Mouse (Mus musculus) spleen, postnatal 10 days (tissue): ENCODE measurements at regions not wholly inside any gene's neighbourhood (a gene's known extent, or its start where the extent isn't known, plus 50 kb on each side); places are given as distances from the start of the nearest gene placed in this dataset.
"Not testable (repeated sequence)": the region's sequence is repeated elsewhere in the genome, so short reads cannot be mapped to it uniquely, and the experiment has no call there.

Experiments used
- DNase-seq, 2 experiments: peaks; one replicate each; pipeline ENCODE4 v3.0.0; 2021 to 2022; ENCODE audit warnings: low spot score in 2 of 2

- DNase-seq: no peak
Measured at GRCm38 (mm10) chr6:117677062-117677461, 163.9 kb upstream of the Zfp637 start.

- no peak for DNase-seq
Measured at GRCm38 (mm10) chr6:117677821-117678220, 163.2 kb upstream of the Zfp637 start.

DNA sequence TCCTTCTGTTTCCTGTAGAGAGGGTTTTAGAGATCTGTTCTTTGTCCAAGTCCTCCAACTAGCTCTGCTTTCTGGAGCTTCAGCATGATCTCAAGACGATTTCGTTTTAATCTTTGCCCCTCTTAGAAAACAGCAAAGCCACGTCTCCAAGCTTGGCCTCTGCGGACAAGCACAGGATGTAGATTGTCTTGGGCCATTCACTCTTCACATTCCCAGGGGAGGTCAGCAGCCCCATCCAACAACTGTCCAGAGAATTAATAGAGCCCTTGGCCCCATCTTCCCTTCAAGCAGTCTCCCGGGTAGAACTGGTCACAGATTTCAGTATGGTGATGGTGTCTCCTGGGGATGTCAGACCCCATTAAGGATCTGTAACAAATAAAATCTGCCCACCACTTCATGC, 162.7 kb upstream of the Zfp637 start:
- DNase-seq: no peak

DNA sequence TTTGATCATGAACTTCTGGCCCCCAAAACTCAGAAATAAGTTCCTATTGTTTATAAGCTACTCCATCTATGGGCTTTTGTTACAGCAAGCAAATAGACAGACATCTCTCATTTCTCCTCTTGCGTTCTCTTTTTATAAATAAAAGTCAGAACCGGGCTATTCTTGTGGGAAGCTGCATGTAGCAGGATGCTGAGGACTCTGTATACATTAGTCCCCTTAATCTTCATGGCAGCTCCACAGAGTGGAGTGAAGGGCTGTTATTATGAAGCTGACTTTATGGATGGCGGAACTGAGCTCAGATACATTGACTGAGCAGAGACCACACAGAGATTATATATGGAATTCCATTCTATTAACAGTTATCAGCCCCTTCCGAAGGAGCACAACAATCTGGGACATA, 162.1 kb upstream of the Zfp637 start:
- DNase-seq: no peak

DNA sequence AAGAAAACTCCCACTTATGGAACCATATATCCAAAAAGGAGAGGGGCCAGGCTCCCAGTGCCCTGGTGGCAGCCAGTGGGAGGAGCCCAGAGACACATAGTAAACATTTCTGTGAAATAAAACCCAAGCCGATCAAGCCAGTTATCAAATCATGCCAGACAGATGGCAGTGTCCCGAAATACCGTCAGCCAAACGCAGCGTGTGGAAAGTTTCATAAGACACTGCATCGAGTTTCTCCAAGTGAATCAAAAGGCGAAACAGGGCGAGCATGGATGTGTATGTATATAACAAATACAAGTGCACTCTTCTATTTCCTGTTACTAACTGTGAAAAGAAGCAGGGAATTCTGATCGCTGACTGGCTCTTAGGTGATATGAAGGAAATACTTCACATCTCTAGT, 154.8 kb upstream of the Zfp637 start:
- no peak for DNase-seq

DNA sequence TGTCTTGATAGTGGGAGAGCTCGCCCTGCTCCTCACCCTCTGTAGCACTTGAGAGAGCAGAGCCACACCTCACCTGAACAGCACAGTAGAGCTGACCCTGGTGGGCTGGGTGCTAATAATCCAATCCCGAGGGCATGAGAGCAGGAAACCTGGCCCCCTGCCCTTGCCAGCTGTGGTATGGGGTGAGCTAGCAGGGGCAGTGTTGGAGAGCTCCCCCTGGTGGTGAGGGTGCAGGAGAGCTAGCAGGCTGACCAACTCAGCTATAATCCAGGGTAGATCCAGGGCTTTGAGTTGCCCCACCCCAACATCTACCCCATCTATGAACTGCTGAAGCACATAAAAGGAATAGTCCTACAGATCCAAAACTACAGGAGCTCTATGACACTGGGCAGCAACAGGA, 153.9 kb upstream of the Zfp637 start:
- DNase-seq: peak; percentile 17 to 60

GRCm38 (mm10) chr6:117688664-117689178, 152.3 kb upstream of the Zfp637 start:
- no peak for DNase-seq

DNA sequence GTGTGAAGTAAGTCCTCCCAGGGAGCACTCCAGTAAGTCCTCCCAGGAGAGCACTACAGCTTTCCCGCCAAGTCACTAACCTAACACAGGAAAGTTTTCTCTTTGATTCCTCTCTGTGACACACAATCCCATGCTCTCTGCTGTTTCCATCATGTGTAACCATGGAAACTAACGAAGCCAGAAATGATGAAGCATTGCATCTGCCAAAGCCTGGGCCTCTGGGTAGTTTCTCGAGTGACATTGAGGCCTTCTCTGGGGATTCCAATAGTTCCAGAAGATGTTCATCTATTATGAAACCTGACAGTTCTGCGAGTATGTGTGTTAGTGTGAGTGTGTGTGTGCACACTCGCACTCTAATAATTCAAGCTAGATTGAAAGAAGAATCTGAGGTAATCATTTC, 140.7 kb upstream of the Zfp637 start:
- DNase-seq: no peak

DNA sequence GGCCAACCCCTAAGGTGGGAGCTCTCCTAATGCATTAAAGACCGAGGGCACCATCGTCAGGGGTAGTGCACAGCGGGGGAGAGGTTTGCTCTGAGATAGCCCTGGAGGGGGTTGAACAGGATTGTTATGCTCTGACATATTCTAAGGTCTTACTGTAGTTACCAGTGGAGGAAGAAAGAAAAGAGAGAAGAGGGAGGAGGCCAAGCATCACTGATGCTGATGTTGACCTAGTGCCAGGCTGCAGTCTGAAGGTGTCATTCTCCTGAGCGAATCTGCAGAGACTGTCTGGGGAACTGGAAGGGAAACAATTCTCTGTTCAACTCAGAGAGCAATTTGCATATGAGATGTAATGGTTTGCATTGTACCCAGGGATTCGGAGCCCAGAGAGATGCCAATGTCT, 139.4 kb upstream of the Zfp637 start:
- no peak for DNase-seq

- no peak for DNase-seq
Measured at GRCm38 (mm10) chr6:117706006-117706405, 135.0 kb upstream of the Zfp637 start.

DNA sequence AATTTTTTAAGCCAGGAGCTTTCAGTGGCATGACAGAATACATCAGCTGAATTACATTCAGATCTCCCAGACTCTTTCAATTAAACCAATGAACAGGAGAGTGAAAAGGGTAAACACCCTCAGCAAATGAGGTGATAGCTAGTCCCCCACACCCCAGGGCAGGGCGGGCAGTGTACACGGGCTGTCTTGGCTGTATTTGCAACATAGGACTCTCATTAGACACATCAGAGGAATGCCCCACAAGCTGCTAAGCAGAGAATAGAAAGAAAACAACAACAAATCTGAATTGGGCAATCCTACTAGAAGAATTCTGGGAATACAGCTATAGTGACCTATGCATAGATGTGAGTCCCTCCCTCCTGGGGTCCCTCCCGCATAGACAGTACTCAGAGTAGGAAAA, 131.8 kb upstream of the Zfp637 start:
- no peak for DNase-seq

DNA sequence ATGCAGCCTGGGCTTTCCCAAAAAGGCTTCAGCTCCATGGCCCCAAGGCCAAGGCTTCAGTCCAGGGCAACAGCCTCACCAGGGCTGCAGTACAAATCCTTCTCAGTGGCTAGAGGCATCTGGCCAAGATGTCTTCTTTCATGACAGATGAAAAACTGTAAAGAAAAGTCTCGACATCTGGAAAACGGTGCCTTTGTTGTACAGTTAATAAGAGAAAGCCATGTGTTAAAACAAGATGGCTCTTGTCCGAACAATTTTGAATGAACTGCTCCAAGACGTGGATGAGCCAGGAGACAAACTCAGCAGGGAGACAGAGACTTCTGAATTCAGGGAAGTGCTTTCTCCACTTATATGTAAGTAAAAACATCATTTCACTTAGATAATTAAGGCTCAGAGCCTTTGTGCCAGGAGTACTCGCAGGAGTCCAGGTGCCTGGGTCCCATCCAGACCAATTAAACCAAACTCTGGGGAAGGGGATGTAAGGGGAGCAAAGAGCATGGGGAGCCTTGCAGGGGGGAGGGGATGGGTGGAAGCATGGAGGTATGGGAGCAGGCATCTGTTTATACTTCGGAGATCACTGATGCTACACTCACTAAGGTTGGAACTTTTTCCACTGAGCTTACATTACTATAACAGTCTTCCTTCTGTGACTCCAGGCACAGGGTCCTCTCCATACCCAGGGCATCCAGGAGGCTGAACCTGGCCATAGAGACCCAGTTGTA, 125.8 kb upstream of the Zfp637 start:
- DNase-seq: no peak

- not testable (repeated sequence) for DNase-seq
Measured at GRCm38 (mm10) chr6:117716422-117716821, 124.6 kb upstream of the Zfp637 start.

GRCm38 (mm10) chr6:117752338-117752737, 88.6 kb upstream of the Zfp637 start:
- not testable (repeated sequence) for DNase-seq

- DNase-seq: not testable (repeated sequence)
Measured at GRCm38 (mm10) chr6:117755682-117756081, 85.3 kb upstream of the Zfp637 start.

DNA sequence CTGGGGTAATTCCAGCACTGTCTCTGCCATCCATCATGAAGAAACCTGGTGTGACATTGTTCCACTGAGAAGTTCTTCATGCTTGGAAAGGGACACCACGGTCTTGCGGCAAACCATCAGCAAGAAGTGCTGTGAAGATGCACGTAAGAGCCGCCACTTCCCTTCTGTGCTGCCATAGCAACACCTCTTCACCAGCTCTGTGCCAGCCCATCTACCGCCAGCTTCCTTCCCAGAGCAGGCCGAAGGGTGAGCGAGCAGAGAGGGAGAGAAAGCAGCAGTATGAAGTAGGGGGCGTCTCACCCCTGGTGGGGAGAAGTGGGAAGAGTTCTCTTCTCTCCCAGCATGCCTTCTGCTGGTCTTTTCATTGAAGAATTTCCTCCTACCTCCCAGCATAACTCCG, 84.8 kb upstream of the Zfp637 start:
- no peak for DNase-seq

DNA sequence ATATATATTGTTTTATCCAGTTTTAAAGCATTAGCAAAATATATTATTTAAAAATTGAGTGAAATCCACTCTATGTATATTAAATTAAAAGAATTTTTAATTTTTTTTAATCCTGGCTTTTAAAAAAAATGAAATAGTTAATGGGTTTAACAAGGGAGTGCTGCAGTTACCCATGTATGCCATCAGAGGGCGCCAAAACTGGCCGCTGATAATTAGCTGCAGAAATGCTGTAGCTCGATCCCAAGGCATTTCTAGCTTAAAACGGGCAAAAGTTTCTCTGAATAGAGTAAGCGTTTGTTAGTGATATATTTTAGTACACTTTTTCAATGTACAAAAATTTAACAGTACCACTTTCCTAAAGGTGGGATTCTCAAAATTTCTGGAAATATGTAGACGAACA, 82.5 kb upstream of the Zfp637 start:
- DNase-seq: peak in 1 of 2 experiments; percentile 56

- DNase-seq: no peak
Measured at GRCm38 (mm10) chr6:117771506-117771905, 69.5 kb upstream of the Zfp637 start.

- no peak for DNase-seq
Measured at GRCm38 (mm10) chr6:117772396-117772795, 68.6 kb upstream of the Zfp637 start.

GRCm38 (mm10) chr6:117775304-117776050, 65.5 kb upstream of the Zfp637 start:
- DNase-seq: no peak

GRCm38 (mm10) chr6:117778027-117778426, 63.0 kb upstream of the Zfp637 start:
- no peak for DNase-seq

- DNase-seq: no peak
Measured at GRCm38 (mm10) chr6:117778481-117778880, 62.5 kb upstream of the Zfp637 start.

DNA sequence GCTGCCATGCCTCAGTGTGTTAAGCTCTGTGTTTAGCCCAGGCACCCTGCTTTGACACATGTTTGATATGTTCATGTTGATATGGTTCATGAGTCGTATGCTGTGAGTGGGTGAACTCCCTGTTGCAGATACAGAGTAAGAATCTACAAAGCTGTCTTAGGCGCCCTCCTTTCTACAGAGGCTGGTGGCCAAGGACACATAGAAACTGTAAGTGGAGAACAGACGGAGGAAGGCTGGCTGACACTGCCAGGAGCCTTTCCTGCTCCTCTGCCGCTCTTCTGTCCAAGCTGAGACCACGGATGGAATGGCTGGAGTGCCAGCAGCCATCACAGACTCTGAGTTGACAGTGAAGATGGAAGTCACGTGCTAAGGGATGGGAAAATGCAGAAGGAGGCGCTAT, 62.0 kb upstream of the Zfp637 start:
- DNase-seq: no peak
